Mouse (Mus musculus) CH12.LX (cell line): Measurements from ENCODE around the gene March10. TPM values are rescaled to one million over a fixed set of nuclear protein-coding genes. Genes with fewer than 3 reads are reported as not detected.

ENCODE experiments used
- DNase-seq: peaks from one replicate; pipeline ENCODE4 v3.0.0-alpha.2; 2013; ENCODE audit errors: extremely low read depth
- H3K27ac ChIP-seq: 2 replicates; pipeline ENCODE4 v1.5.1; 2012; ENCODE audit warnings: low read depth, mild to moderate bottlenecking, control low read depth, moderate library complexity; ENCODE audit not compliant: insufficient read depth
- H3K27me3 ChIP-seq: replicated peaks from 2 replicates; pipeline ENCODE3; 2012; ENCODE audit warnings: inconsistent platforms
- H3K36me3 ChIP-seq, 2 experiments: replicated peaks in 1 of 2; 2 replicates each; pipeline versions ENCODE3 to v1.6.1; 2012; ENCODE audit warnings: inconsistent platforms in 1 of 2, low read length in 1 of 2, mild to moderate bottlenecking in 1 of 2, mixed read lengths in 1 of 2, moderate library complexity in 1 of 2; ENCODE audit not compliant: control insufficient read depth in 1 of 2, insufficient read depth in 1 of 2
- H3K4me1 ChIP-seq, 2 experiments: 2 replicates each; pipeline ENCODE4 v1.6.1; 2012; ENCODE audit warnings: inconsistent platforms in 1 of 2, moderate library complexity in 1 of 2; ENCODE audit not compliant: insufficient read depth in 2 of 2, control insufficient read depth in 1 of 2
- H3K4me2 ChIP-seq: 2 replicates; pipeline ENCODE4 v1.6.1; 2012; ENCODE audit warnings: low read depth, mild to moderate bottlenecking, control low read depth; ENCODE audit not compliant: poor library complexity, insufficient read depth, severe bottlenecking
- H3K4me3 ChIP-seq, 3 experiments: fragments of 150-350 bp in 1 of 3; sonication (generic) in 1 of 3; replicated peaks in 1 of 3; 2 replicates each; pipeline versions ENCODE3 to v1.5.1; 2011 to 2012; ENCODE audit warnings: low read depth in 2 of 3, low read length in 2 of 3, mild to moderate bottlenecking in 2 of 3, moderate library complexity in 2 of 3, control low read depth in 1 of 3, improper control_type of control experiment in 1 of 3, inconsistent platforms in 1 of 3, mixed read lengths in 1 of 3; ENCODE audit not compliant: poor library complexity in 1 of 3
- H3K79me2 ChIP-seq: replicated peaks from 2 replicates; pipeline ENCODE4 v1.6.1; 2012; ENCODE audit warnings: mild to moderate bottlenecking, moderate library complexity; ENCODE audit not compliant: control insufficient read depth, poor library complexity, insufficient read depth, severe bottlenecking; ENCODE audit errors: extremely low read depth
- H3K9ac ChIP-seq: 2 replicates; pipeline ENCODE4 v1.6.1; 2012; ENCODE audit warnings: low read depth, mild to moderate bottlenecking, control low read depth, moderate library complexity; ENCODE audit not compliant: insufficient read depth
- H3K9me3 ChIP-seq: replicated peaks from 2 replicates; pipeline ENCODE3; 2012; ENCODE audit warnings: low read length, inconsistent platforms, mixed read lengths
- BHLHE40 ChIP-seq: IDR thresholded peaks from 2 replicates; pipeline ENCODE4 v1.6.1; 2011; ENCODE audit warnings: mild to moderate bottlenecking, low read depth, low read length, improper control_type of control experiment
- CHD2 ChIP-seq: IDR thresholded peaks from 2 replicates; pipeline ENCODE4 v1.6.1; 2011; ENCODE audit warnings: low read length, improper control_type of control experiment
- CTCF ChIP-seq, 2 experiments: IDR thresholded peaks in 1 of 2; conservative IDR thresholded peaks in 1 of 2; 2 replicates each; pipeline ENCODE4 v1.5.1; 2011 to 2012; ENCODE audit warnings: low read depth in 2 of 2, low read length in 2 of 2, improper control_type of control experiment in 1 of 2, inconsistent platforms in 1 of 2, mild to moderate bottlenecking in 1 of 2, moderate library complexity in 1 of 2
- E2F4 ChIP-seq: IDR thresholded peaks from 2 replicates; pipeline ENCODE4 v1.6.1; 2011; ENCODE audit warnings: low read depth, low read length, improper control_type of control experiment; ENCODE audit not compliant: insufficient replicate concordance
- ETS1 ChIP-seq: conservative IDR thresholded peaks from 2 replicates; pipeline ENCODE4 v1.6.1; 2012; ENCODE audit warnings: low read depth, mild to moderate bottlenecking, inconsistent platforms, low read length, improper control_type of control experiment, moderate library complexity
- HCFC1 ChIP-seq: IDR thresholded peaks from 2 replicates; pipeline ENCODE4 v1.6.1; 2012; ENCODE audit warnings: low read depth, mild to moderate bottlenecking, inconsistent platforms, low read length, improper control_type of control experiment
- IRF4 ChIP-seq: IDR thresholded peaks from 2 replicates; pipeline ENCODE4 v1.6.1; 2014; ENCODE audit warnings: low read depth, mild to moderate bottlenecking, inconsistent platforms, low read length, improper control_type of control experiment
- JUND ChIP-seq: conservative IDR thresholded peaks from 2 replicates; pipeline ENCODE4 v1.6.1; 2011; ENCODE audit warnings: low read depth, low read length, improper control_type of control experiment
- MXI1 ChIP-seq: IDR thresholded peaks from 2 replicates; pipeline ENCODE4 v1.6.1; 2011; ENCODE audit warnings: mild to moderate bottlenecking, low read depth, low read length, improper control_type of control experiment
- MYC ChIP-seq: IDR thresholded peaks from 2 replicates; pipeline ENCODE4 v1.6.1; 2011; ENCODE audit warnings: low read depth, mild to moderate bottlenecking, improper control_type of control experiment, low read length
- PAX5 ChIP-seq: IDR thresholded peaks from 2 replicates; pipeline ENCODE4 v1.6.1; 2012; ENCODE audit warnings: low read length, inconsistent platforms, mixed read lengths
- POLR2A ChIP-seq: IDR thresholded peaks from 2 replicates; pipeline ENCODE4 v1.6.1; 2011; ENCODE audit warnings: low read depth, mild to moderate bottlenecking, improper control_type of control experiment, low read length
- POLR2AphosphoS2 ChIP-seq: IDR thresholded peaks from 2 replicates; pipeline ENCODE4 v1.6.1; 2011; ENCODE audit warnings: low read depth, low read length, improper control_type of control experiment
- RAD21 ChIP-seq: IDR thresholded peaks from 2 replicates; pipeline ENCODE4 v1.6.1; 2011; ENCODE audit warnings: low read depth, mild to moderate bottlenecking, low read length, improper control_type of control experiment, moderate library complexity
- RCOR1 ChIP-seq: conservative IDR thresholded peaks from 2 replicates; pipeline ENCODE4 v1.6.1; 2012; ENCODE audit warnings: low read depth, mild to moderate bottlenecking, inconsistent platforms, low read length, improper control_type of control experiment
- SMC3 ChIP-seq: IDR thresholded peaks from 2 replicates; pipeline ENCODE4 v1.6.1; 2011; ENCODE audit warnings: low read depth, low read length, improper control_type of control experiment
- TBP ChIP-seq: conservative IDR thresholded peaks from 2 replicates; pipeline ENCODE4 v1.6.1; 2011; ENCODE audit warnings: low read depth, low read length, improper control_type of control experiment
- TCF12 ChIP-seq: IDR thresholded peaks from 2 replicates; pipeline ENCODE4 v1.6.1; 2014; ENCODE audit warnings: low read depth, mild to moderate bottlenecking, inconsistent platforms, low read length, improper control_type of control experiment
- UBTF ChIP-seq: IDR thresholded peaks from 2 replicates; pipeline ENCODE4 v1.6.1; 2012; ENCODE audit warnings: low read depth, mild to moderate bottlenecking, inconsistent platforms, low read length, improper control_type of control experiment, moderate library complexity
- USF1 ChIP-seq: IDR thresholded peaks from 2 replicates; pipeline ENCODE4 v1.6.1; 2014; ENCODE audit warnings: low read depth, mild to moderate bottlenecking, inconsistent platforms, low read length, improper control_type of control experiment
- USF2 ChIP-seq: conservative IDR thresholded peaks from 2 replicates; pipeline ENCODE4 v1.6.1; 2011; ENCODE audit warnings: low read depth, low read length, improper control_type of control experiment
- ZC3H11A ChIP-seq: IDR thresholded peaks from 2 replicates; pipeline ENCODE4 v1.6.1; 2012; ENCODE audit warnings: low read depth, mild to moderate bottlenecking, inconsistent platforms, low read length, improper control_type of control experiment
- ZMIZ1 ChIP-seq: IDR thresholded peaks from 2 replicates; pipeline ENCODE4 v1.6.1; 2012; ENCODE audit warnings: low read depth, mild to moderate bottlenecking, inconsistent platforms, low read length, improper control_type of control experiment
- ZNF384 ChIP-seq: IDR thresholded peaks from 2 replicates; pipeline ENCODE4 v1.6.1; 2012; ENCODE audit warnings: low read depth, low read length, improper control_type of control experiment, inconsistent platforms
- dilution Hi-C: fragments of 300-500 bp; cut with MboI; formaldehyde crosslinking; loops from 2 replicates; pipeline ENCODE4 v1.14.3; 2020; ENCODE audit warnings: low sequenced_read_pairs; ENCODE audit not compliant: extremely low pct_unique_long_range_greater_than_20kb, extremely low pct_ligation_motif_present
- in situ Hi-C: fragments of 300-500 bp; cut with MboI; formaldehyde crosslinking; loops from 3 replicates; pipeline ENCODE4 v1.14.3; 2019; ENCODE audit warnings: low sequenced_read_pairs, low pct_ligation_motif_present, low pct_unique_long_range_greater_than_20kb, mixed read lengths
- polyA plus RNA-seq: library from polyadenylated mRNA; unstranded; fragments of >175 nt; gene quantifications from 2 replicates; pipeline ENCODE4 v1.2.1, GENCODE M21; 2012; ENCODE audit warnings: low read depth; ENCODE audit not compliant: insufficient read length
- total RNA-seq, 2 experiments: library from RNA; depleted of rRNA; stranded (reverse); fragments of 300-350 nt in 1 of 2; fragments of >200 nt in 1 of 2; gene quantifications; 2 replicates each; pipeline ENCODE4 v1.2.3; 2012 to 2014

The March10 gene
- total and polyA plus RNA-seq, 3 experiments: not detected

- Histone ChIP-seq H3K27me3 (no peaks in the 10 kb centered on the region), H3K36me3 (no peaks in the 10 kb centered on the region), H3K9me3 (no peaks in the 10 kb centered on the region), H3K9ac (no peak overlapping the region), H3K4me3 (no peak overlapping the region)
- TF ChIP-seq UBTF (no peak), BHLHE40 (no peak), IRF4 (no peak), JUND (no peak)
- TF ChIP-seq, all 38 proteins: peak for 0
- peaks cover 5 to 43% of the 10 kb centered on the region in 2 experiments for H3K4me1 ChIP-seq
- in situ Hi-C loops (no loop called here), dilution Hi-C loops (no loop called here)
- H3K27ac ChIP-seq: no peak overlapping the region
- no peak overlapping the region for H3K4me2 ChIP-seq
- no peaks in the 10 kb centered on the region for H3K79me2 ChIP-seq
- DNase-seq: no peak
These were observed 11.9 kb upstream of the March10 start for GRCm38 (mm10) chr11:105468436-105468835.

- Histone ChIP-seq H3K4me3 (no peak overlapping the region), H3K4me1 (peaks cover 5 to 37% of the 10 kb centered on the region in 2 experiments), H3K9ac (no peak overlapping the region), H3K27ac (no peak overlapping the region), H3K79me2 (no peaks in the 10 kb centered on the region), H3K4me2 (no peak overlapping the region), H3K9me3 (no peaks in the 10 kb centered on the region), H3K36me3 (no peaks in the 10 kb centered on the region), H3K27me3 (no peaks in the 10 kb centered on the region)
- no peak for DNase-seq
- in situ Hi-C loops (no loop called here), dilution Hi-C loops (no loop called here)
- TF ChIP-seq SMC3: no peak
- no peak for TF ChIP-seq USF1
- no peak for TF ChIP-seq RAD21
- no peak for TF ChIP-seq CTCF (conservative IDR thresholded peaks at IDR 0.05 in 1 of 2, IDR thresholded peaks at IDR 0.05 in 1 of 2; ENCODE audit: low read depth in 2 of 2, low read length in 2 of 2)
- no peak for TF ChIP-seq CHD2
- TF ChIP-seq TBP: no peak
- TF ChIP-seq USF2: no peak
- TF ChIP-seq ZMIZ1: no peak
- TF ChIP-seq MYC: no peak
- no peak for TF ChIP-seq POLR2A
- no peak for TF ChIP-seq ZNF384
- no peak for TF ChIP-seq RCOR1
- TF ChIP-seq TCF12: no peak
- no peak for TF ChIP-seq HCFC1
- no peak for TF ChIP-seq E2F4
- no peak for TF ChIP-seq ETS1
- no peak for TF ChIP-seq PAX5
- TF ChIP-seq ZC3H11A: no peak
- no peak for TF ChIP-seq POLR2AphosphoS2
- TF ChIP-seq MXI1: no peak
These were observed 11.3 kb upstream of the March10 start for GRCm38 (mm10) chr11:105467816-105468215.
